Mouse (Mus musculus): ENCODE data around the gene Gm42421.

The Gm42421 gene

DNA sequence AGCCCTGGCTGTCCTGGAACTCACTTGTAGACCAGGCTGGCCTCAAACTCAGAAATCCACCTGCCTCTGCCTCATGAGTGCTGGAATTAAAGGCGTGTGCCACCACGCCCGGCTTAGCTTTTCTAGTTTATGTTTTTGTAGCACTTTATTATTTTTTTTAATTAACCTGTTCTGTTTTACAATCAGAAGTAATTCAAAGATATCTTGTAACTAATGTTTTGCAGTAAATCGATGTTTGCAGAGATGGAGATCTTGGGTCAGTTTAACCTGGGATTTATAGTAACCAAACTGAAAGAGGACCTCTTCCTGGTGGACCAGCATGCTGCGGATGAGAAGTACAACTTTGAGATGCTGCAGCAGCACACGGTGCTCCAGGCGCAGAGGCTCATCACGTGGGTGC is at the start of gene Gm42421:
Gene Gm42421, plus strand, starts transcription at position 301 of the 400 bp plus-strand sequence.
- no peak for DNase-seq (ENCODE audit: low read depth, low spot score)

DNA sequence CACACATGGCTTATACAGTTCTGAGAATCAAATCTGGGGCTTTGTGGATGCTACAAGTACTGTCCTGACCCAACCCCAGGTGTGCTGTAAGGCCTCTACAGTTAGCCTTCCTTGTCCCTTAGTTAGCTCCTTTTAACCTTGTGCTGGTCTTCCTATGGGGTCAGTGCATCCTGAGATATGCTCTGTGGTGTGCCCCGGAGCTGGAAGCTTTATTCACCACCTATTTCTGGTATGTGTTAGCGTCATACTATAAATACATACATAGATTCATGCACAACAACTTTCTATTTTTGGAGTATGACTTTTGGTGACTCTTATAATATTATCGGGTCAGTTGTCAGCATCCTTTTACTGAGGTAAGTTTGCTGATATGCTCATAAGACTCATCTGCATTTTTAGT is 42.7 kb upstream of the Gm42421 start:
- DNase-seq (ENCODE audit: low read depth, low spot score): no peak

DNA sequence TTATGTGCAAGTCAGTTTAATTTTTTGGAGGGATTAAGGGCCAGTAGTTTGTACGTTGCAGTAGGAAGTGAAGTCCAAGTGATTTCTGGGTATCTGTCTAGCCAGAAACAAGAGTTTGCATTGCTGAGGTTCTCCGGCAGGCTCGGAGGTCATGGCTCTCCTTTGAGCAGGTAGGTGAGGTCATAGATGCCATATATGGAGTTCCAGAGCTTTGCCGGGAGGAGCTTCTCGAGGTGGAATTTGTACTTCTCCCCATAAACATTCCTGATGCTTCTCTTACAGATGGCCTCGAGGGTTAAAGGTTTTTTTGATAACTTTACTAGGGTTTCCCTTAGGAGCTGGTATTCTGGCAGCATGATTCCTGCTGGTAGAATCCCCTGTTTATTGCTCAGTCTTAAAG is 37.2 kb upstream of the Gm42421 start:
- no peak for DNase-seq (ENCODE audit: low read depth, low spot score)

DNA sequence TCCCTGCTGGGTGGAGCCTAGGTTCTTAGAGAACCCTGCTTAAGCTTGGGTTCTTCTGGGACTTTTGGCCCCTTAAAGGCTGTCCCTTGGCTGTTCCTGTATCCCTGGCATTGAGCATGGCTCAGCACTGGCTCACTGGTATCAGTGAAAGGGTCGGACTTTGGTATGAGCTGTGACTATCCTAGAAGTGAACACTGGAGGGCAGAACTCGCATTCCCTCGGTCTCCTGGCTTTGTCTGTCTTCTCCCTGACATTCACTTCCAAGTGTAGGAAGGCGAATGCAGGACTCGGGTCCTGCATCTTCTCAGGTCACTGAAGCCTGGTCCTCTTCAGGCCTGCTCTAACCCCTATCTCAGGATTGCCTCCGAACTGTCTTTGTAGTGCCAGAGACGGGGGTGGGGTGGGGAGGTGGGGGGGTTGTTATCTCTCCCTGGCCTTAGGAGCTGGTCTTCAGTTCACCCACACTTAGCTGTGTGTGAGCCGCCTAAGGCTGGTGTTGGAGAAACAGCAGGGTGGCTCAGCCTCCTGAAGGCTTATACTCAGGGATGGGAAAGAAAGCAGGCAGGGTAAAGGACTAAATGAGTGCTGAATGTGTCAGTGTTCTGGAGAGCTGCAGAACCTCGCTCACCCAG is 35.6 kb upstream of the Gm42421 start:
- DNase-seq (ENCODE audit: low read depth, low spot score): no peak

DNA sequence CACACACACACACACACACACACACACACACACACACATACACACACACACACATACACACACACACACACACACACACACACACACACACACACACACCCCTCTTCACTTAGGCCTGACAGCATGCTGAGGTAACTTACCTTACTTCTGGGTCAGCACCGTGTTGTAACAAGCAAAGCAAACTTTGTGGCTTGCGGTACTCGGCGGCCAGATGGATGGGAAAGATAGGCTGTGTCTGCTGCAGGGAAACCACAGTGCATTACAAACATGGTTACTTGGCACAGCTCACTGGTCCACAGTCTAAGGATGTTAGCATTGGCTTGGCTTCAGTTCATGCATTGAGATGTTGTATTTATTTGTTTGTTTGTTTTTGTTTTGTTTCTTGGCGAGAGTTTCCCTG is 34.6 kb upstream of the Gm42421 start:
- DNase-seq (ENCODE audit: low read depth, low spot score): no peak

DNA sequence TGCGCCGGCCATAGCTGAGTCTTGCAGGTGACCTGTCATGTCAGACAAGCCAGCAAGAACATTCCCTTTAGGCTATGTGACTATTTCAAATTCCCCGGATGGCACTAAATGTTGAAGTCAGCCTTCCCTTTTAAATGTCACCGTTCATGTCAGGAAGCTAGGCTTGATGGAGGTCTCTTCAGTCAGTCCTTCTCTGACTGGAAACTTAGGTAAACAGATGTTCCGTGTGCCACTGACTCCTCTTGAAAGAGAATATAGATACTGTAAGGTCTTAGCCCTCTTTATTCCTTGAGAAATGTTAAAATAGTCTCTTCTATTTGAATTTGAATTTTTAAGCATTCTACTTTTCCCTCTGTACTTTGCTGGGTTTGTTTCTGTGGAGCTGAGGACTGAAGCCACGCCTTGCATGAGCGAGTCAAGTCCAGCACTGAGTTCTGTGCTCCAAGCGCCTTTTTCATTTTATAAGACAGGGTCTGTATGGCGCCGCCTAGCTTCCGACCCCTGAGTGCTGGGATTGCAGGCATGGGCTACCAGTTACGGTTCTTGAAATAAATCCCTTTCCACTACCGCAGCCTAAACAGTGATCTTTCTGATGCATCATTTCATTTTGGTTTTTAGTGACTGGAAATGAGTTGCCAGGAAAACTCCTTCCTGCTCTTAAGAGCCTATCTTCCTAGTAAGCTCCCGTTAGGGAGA is 30.2 kb upstream of the Gm42421 start, which contains the start of gene Ankrd61:
Gene Ankrd61, minus strand, starts transcription at position 51 of the 696 bp plus-strand sequence.
- DNase-seq (ENCODE audit: low read depth, low spot score): no peak

DNA sequence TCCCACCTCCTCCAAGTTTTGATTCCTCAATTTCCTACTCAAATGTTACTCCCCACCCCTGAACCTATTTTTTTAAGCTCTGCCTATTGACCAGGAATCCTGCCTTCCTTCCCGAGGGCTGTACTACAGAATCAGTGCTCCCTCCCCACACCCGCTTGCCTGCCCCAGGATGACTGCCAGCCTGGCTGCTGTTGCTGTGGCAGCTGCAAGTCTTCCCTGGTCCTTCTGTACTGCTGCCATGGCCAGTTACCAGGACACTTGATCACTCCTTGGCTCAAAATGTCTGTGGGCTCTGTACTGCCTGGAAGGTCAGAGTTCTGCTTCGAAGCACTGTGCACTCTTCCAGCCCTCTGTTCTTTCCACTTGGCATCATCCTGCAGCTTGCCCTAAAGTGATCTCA is 25.9 kb upstream of the Gm42421 start:
- DNase-seq (ENCODE audit: low read depth, low spot score): no peak

DNA sequence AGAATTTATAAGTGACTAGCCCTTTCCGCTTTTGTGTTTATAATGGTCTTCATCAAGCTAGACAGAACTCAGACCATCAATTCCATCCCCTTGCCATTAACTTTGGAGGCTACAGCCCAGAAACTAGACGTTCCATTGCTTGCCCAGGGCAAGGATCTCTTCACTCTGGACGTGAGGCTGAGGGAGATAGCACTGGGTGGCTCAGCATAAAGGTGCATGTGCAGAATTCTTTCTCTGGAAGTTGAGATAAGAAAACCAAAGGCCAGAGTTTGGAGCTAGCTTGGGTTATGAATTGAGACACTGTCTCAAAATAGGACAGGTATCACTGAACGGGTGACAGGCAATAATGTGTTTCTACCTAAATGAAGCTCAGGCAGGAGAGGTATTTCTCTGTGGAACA is 24.2 kb upstream of the Gm42421 start:
- no peak for DNase-seq (ENCODE audit: low read depth, low spot score)

DNA sequence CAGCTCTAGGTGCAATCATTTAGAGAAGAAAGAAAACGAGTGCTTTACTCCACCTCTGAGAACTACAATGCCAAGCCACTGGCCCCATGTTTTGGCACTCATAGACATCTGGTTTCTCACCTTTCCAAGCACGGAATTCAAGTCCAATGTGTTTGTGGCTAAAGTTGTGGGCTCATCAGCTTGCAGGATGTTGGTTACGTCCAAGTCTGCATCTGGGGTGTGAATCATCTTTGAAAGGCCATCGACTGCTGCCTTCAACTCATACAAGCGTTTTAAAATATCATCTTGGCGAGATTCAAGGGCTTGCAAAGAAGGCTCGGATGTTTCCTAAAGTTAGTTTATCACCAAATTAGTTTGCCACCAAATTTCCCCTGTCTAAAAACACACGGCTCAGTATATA is 21.5 kb upstream of the Gm42421 start:
- no peak for DNase-seq (ENCODE audit: low read depth, low spot score)

DNA sequence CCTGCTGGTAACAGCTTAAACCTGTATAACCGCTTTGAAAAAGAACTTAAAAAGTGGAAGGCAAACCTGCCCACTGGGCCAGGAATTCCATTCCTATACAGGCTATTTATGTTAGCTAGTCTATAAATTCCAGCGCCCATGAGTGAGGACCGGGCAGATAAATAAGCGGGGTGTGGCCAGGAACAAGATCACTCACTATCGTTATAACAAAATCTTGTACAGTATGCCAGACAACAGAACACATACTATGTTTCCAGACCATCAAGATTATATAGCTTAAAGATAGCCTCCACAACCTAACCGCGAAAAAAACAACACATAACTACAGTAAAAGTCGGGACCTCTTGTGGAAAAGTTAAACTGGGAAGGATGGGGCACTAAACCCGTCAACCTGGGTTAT is 19.0 kb upstream of the Gm42421 start:
- DNase-seq (ENCODE audit: low read depth, low spot score): peak; percentile 48

DNA sequence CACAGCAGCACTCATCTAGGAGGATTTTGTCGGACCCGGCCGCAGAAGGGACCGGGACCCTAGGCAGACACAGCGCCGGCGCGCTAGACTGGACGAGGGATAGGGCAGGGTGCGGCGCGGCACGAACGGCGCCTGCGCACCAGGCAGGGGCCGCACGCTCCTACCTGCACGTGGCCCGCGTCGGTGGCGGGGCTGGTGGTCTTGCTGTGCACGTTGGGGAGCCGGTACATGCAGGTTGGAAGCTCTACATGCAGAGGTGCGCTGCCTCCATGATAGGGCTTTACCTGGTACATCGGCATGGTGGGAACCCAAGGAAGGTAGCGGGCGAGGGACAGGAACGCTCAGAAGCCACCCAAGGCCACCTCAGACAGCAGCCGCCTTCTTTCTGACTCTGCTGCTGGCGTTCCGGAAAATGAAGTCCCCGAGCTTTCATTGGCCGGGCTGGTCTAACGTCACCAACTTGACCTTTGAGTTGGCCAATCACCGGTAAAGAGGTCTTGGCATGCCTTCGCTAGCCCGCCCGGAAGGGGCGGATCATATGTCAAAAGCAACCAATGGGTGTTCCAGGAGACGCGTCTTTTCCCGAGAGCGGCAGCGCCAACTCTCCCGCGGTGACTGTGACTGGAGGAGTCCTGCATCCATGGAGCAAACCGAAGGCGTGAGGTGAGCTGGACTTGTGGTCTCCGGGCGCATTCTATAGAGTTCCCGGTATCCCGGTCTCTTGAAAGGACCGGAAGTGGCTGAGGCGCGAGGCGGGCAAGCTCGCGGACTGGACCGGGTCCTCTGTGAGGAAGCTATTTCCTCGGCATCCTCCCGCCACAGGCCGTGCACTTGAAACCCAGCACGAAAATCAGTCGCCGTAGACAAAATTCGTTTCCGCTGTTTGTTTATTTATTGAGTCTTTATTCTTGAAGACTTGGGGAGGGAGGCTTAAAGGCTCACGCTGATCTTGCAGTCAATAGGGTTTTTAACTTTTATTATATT is 18.3 kb upstream of the Gm42421 start, which contains the start of the genes Aimp2 and Pms2:
Gene Aimp2, minus strand, starts transcription at position 431 of the 984 bp plus-strand sequence.
Gene Pms2, plus strand, starts transcription at position 548 of the 984 bp plus-strand sequence.
- DNase-seq (ENCODE audit: low read depth, low spot score): peak; percentile 98

DNA sequence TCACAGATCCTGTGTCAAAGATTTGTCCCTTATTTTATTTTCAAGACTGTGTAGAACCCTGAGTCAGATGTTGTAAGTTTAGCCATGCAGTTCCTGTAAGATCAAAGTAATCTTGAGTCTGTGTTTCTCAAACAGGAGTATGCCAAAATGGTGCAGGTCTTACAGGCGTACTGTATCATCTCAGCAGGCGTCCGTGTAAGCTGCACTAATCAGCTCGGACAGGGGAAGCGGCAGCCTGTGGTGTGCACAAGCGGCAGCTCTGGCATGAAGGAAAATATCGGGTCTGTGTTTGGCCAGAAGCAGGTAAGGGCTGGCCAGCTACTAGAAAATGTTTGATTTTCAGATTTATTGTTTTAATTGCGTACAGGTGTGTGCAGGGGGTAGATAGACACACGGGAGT is 11.8 kb upstream of the Gm42421 start:
- DNase-seq (ENCODE audit: low read depth, low spot score): no peak

DNA sequence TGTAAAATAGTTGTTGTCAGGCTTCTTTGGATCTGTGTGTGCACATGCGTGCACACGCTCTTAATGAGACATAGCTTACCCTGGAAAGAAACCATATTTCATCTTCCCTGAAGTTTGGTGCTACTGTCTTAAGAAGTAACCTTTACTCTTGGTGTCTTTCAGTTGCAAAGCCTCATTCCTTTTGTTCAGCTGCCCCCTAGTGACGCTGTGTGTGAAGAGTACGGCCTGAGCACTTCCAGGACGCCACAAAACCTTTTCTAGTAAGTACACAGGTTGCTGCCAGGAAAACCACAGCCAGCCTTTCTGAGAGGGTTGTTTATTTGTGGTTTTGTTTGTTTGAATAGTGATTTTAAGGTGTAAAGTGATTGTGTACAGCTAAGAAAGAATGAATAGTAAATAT is 10.6 kb upstream of the Gm42421 start:
- DNase-seq (ENCODE audit: low read depth, low spot score): peak; percentile 43

DNA sequence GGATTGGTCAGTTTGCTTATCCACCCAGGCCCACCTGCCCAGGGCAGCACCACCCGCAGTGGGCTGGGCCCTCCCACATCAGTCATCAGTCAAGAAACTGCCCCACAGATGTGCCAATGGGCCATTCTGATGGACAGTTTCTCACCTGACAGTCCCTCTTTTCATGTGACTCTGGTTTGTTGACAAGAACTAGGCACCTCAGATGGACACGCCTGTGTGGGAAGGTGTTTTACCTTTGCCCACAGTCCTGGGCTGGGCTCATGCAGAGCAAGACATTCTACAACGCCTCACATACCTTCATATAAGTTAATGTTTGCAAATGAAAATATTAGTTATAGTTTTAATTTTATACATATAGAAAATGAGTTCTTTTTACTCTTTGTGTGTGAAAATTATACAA is 9.9 kb upstream of the Gm42421 start:
- no peak for DNase-seq (ENCODE audit: low read depth, low spot score)

DNA sequence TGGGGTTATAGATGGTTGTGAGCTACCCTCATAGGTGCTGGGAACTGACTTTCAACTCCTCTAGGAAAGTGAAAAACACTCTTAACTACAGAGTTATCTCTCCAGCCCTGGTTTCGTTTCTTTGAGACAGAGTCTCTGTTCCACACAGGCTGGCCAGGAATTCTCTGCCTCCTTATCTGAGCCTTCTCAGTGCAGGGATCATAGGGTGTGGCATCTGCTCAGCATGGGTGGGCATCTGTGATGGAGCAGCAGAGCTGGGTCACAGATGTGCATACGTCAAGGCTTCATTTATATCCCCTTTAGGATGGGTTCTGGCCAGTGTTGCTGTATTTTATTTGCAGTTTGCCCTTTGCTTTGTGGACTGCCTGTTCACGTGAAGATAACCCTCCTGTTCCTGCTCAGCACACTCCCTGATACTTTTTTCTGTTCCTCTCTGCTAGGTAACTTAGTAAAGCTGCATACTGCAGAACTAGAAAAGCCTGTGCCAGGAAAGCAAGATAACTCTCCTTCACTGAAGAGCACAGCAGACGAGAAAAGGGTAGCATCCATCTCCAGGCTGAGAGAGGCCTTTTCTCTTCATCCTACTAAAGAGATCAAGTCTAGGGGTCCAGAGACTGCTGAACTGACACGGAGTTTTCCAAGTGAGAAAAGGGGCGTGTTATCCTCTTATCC is 3.1 kb upstream of the Gm42421 start:
- peak; percentile 65 for DNase-seq (ENCODE audit: low read depth, low spot score)

DNA sequence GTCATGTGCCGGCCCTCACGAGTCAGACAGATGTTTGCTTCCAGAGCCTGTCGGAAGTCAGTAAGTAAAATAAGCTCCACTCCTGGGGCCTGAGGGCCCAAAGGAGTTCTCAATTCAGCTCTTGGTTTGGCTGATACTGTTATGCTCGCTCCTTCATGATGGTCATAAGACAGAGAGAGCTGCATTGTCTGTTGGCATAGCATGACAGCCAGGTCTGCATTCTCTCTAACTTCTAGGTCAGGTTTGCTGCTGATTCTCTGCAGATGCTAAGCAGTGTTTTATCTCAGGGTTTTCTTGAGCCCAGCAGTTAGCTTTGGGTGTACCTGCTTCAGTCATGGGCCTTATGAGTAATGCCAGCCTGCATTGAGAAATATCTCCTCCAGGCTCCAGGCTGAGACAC is 1.3 kb downstream of the Gm42421 start:
- DNase-seq (ENCODE audit: low read depth, low spot score): no peak

DNA sequence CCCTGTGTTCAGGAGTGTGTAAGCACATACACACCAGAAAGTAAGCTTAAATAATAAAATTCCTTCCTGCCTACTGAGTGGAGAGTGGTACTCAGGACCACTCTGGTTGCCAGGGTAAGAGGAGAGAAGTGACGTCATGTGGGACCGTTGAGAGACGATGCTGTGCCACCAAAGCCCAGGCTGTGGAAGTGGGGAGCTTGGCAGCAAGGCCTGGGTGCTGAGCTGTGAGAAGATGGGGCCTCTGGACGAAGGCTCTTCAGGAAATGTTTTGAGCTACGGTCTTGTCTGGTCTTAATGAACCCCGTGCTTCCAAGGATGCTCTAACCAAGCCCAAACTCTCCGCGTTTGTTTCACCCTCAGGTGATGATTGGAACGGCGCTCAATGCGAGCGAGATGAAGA is 2.7 kb downstream of the Gm42421 start:
- no peak for DNase-seq (ENCODE audit: low read depth, low spot score)

DNA sequence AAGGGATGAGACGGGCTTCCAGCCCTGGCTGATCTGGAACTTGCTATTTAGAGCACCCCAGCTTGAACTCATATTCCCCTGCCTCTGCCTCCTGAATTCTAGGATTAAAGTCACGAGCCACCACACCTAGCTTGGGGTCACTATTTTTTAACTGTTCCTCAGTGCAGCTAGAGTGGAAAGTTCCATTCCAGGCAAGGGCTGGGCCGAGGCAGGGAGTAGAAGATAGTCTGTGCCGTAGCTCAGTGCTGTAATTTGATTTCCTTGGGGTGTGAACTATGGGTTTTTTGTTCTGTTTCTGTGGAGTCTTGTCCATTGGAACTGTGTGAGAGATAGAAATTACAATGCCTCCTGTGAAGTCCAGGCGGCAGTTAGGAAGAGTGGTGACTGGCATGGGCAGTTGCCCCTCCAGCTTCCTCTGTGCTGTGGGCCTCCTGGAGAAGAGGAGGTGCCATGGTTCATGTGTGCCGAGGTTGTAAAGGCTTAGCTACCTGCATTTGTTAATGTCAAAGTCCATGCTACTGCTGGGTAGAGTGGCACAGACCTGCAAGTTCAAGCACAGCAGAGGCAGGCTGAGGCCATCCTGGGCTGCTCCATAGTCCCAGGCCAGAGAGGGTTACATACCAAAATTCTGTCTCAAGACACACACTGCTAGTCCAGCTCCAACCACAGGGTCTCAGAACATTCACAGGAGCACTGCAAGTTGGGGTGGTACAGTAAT is 4.0 kb downstream of the Gm42421 start:
- DNase-seq (ENCODE audit: low read depth, low spot score): no peak

DNA sequence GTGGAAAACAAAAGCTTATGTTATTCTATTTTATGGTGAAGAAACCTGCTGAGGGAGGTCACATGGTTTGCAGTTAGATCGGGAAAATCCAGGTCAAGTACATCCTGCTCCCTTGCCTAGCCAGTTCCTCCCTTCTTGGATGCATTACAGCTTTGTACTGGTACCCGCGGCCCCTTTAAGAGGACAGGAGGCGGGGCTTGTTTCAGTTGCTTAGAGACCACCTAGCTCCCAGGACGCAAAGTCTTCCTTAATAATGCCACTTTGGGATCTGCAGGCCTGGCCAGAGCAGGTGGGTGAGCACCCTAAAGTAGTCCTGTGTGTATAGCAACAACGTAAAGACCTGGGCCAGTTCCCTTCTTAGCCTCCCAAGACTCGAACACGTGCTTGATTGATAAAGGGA is 4.9 kb downstream of the Gm42421 start, which contains the start of gene Rsph10b:
Gene Rsph10b, plus strand, starts transcription at position 205 of the 400 bp plus-strand sequence.
- DNase-seq (ENCODE audit: low read depth, low spot score): no peak

DNA sequence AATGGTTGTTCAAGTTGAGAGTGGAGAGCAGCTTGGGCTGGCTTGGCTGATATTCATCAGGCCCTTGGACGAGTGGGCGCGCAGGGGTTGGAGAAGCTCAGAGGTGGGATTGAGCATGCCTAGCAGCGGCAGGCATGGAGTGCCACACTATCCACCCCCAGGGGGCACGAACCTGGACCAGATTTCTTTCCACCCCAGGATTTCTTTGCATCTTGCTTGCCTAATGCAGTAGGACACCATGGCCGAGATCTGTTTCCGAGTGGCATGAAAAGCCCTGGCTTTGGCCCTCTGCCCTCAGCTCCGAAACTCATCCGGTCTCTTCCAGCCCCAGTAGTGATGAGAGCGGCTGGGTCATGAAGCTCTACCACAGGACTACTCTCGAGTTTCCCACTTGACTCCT is 5.4 kb downstream of the Gm42421 start:
- no peak for DNase-seq (ENCODE audit: low read depth, low spot score)

DNA sequence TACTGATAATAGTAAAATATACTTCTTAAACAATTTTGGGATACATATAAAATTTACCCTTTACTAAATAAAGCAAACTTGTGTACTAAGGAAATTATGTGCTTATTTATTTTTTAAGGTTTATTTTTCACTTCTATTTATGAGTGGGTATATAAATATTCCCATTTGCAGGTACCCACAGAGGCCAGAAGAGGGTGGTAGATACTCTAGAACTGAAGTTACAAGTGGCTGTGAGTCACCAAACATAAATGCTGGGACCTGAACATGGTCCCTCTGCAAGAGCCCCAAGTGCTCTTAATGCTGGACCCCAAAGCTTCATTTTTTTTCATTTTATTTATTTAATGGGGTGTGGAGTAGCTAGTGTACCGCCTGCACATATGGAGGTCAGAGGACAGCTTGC is 5.9 kb downstream of the Gm42421 start:
- no peak for DNase-seq (ENCODE audit: low read depth, low spot score)
